Mouse (Mus musculus) stomach, embryonic 15.5 days (tissue): Measurements from ENCODE around the gene Pin1rt1. TPM values are rescaled to one million over a fixed set of nuclear protein-coding genes. Genes with fewer than 3 reads are reported as not detected.

ENCODE experiments used
- ATAC-seq: fragments of 200-750 bp; cut with Nextera tagmentation; 2 replicates; pipeline ENCODE4 v1.8.0; 2017; ENCODE audit warnings: low read depth, moderate number of reproducible peaks, moderate TSS enrichment; ENCODE audit not compliant: insufficient read depth, low FRiP score
- H3K27ac ChIP-seq: fragments of 300-500 bp; sonication (generic); 2 replicates; pipeline ENCODE4 v1.5.1; 2015; ENCODE audit warnings: mild to moderate bottlenecking, inconsistent platforms
- H3K27me3 ChIP-seq: fragments of 300-500 bp; sonication (generic); replicated peaks from 2 replicates; pipeline ENCODE4 v1.6.1; 2015; ENCODE audit warnings: inconsistent platforms
- H3K36me3 ChIP-seq: fragments of 300-500 bp; sonication (generic); 2 replicates; pipeline ENCODE4 v1.6.1; 2015; ENCODE audit warnings: inconsistent platforms
- H3K4me1 ChIP-seq: fragments of 300-500 bp; sonication (generic); 2 replicates; pipeline ENCODE4 v1.6.1; 2015; ENCODE audit warnings: inconsistent platforms
- H3K4me2 ChIP-seq: fragments of 300-500 bp; sonication (generic); 2 replicates; pipeline ENCODE4 v1.6.1; 2015; ENCODE audit warnings: mild to moderate bottlenecking, inconsistent platforms
- H3K4me3 ChIP-seq: fragments of 300-500 bp; sonication (generic); replicated peaks from 2 replicates; pipeline ENCODE4 v1.5.1; 2015; ENCODE audit warnings: inconsistent platforms
- H3K9ac ChIP-seq: fragments of 300-500 bp; sonication (generic); 2 replicates; pipeline ENCODE4 v1.6.1; 2015; ENCODE audit warnings: inconsistent platforms
- H3K9me3 ChIP-seq: fragments of 300-500 bp; sonication (generic); 2 replicates; pipeline ENCODE4 v1.6.1; 2016; ENCODE audit warnings: inconsistent platforms
- WGBS: fragments of 180-500 bp; shearing (Covaris S2); methylation state at CpG from one replicate; pipeline ENCODE4 v1.1.7; 2015; 5-methylcytosine and 5-hydroxymethylcytosine counted together
- polyA plus RNA-seq: library from polyadenylated mRNA; unstranded; fragments of >200 nt; fragmentation: Nextera tagmentation; extraction: Ambion mirVana; gene quantifications from 2 replicates; pipeline ENCODE4 v1.2.1, GENCODE M21; 2015

Gene Pin1rt1
- polyA plus RNA-seq, 1 experiment from 2014 or later, result not detected

DNA sequence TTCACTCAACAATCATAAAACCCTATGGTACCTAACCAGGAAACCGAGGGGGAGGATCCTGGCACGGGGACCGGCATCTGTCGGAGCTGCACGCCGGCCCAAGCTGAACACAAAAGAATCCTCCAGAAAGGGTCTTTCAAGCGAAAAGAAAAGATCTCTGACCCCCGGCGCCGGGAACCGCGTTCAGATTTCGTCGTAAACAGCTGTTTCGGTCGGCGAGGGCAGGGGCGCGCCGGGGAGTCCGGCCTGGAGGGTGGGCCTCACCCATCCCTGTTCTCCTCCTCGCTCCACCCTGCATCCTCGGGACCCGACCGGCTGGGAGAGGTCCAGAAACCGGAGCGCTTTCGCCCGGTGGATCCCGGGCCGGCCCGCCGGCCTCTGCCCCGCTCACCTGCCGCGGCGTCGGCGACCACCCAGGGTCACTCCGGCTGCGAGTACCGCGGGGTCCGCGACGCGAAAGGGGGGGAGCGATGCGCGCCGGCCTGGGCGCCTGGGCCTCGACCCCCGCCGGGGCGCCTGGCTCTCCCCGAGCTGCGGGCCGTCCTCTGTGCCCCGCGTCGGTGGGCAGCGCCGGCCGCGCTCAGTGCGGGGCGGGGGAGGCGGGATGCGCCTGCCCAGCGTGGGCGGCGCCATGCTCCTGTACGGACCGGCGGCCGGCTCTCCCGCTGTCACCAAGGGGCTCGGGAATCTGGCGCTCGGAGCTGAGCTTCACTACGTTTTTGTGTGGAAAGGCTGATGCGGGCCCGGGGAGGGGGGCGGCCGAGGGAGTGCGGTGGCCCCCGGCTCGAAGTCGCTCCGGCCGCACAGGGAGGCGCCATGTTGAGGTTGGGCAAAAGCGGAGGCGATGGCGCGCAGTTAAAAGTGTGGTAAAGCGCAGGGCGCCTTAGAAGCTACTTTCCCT is 4.3 kb downstream of the Pin1rt1 start, which contains the start of gene Tcp11l1:
Tcp11l1 (minus strand) TSS at position 585 of the 901 bp plus-strand sequence.
- under 1% methylated on average over 76 of the region's 99 CpGs for WGBS
- Histone ChIP-seq H3K27ac (peak within 1 kb of the TSS; percentile 74), H3K9ac (peak within 1 kb of the TSS; percentile 78), H3K4me1 (0 out of 2 replicates have a peak, but pooled peaks cover 4% of the 10 kb centered on the region), H3K4me2 (peak within 1 kb of the TSS; percentile 83), H3K4me3 (peak within 1 kb of the TSS; percentile 87), H3K9me3 (no peaks in the 10 kb centered on the region), H3K36me3 (no peaks in the 10 kb centered on the region), H3K27me3 (no peaks in the 10 kb centered on the region)
- ATAC-seq, result peak; percentile 86

DNA sequence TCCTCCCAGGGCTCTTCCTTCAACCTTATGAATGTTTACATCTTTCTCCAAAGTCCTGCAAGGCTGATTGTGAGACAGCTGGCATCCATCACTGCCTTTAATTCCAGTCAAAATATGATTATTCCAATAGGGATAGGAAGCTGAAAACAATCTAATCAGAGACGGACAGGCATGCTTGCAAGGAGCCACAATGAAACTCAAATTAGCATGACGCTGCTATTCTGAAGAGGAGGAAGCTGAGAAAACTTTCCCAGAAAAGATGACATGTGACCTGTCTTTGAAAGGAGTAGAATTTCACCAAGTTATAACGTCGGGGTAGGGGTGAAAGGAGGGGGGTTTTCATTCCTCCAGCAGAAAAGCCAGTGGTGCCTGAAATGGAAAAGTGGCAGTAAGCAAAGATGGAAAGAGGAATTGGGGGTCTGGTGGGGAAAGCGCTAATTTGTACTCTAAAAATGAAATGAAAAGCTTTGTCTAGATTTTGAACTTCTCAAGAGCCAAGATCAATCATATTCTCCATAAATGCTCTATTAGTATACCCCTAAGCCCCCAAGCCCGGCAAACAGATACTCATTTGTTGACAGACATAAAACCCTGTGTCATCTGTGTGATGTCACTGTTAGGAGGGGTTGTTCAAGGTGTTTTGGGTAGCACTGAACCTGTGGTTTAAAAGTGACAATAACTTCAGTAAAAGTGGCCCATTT is 5.4 kb downstream of the Pin1rt1 start:
- Histone ChIP-seq H3K27me3 (no peaks in the 10 kb centered on the region), H3K36me3 (no peaks in the 10 kb centered on the region), H3K27ac (no peak overlapping the region), H3K4me3 (peak overlapping the region; percentile 87; the same call in 1 of the 2 replicates), H3K9ac (no peak overlapping the region), H3K4me1 (0 out of 2 replicates have a peak, but pooled peaks cover 4% of the 10 kb centered on the region), H3K4me2 (peak overlapping the region; percentile 83), H3K9me3 (no peaks in the 10 kb centered on the region)
- ATAC-seq, result no peak
- 21% methylated on average over 6 of the region's 6 CpGs for WGBS

DNA sequence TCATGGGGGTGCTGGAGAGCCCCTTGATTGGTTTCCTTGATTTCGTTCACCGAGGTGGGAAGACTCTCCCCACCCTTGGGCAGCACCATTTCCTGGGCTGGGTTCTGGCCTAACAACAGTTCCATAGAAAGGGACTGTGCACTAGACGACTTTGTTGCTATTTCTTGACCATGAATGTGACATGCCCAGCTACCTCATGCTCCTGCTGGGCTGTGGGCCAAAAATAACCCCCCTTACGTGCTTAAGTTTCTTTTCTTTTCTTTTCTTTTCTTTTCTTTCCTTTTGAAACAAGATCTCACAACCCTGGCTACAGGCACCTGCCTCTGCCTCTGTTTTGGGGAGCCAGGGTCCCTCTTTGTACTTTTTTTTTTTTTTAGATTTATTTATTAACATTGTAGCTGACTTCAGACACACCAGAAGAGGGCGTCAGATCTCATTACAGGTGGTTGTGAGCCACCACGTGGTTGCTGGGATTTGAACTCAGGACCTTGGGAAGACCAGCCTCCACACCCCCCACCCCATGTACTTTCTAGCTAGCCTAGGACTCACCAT is 6.3 kb downstream of the Pin1rt1 start:
- Histone ChIP-seq H3K9me3 (no peaks in the 10 kb centered on the region), H3K9ac (no peak overlapping the region), H3K4me1 (0 out of 2 replicates have a peak, but pooled peaks cover 4% of the 10 kb centered on the region), H3K4me3 (no peak overlapping the region), H3K4me2 (no peak overlapping the region), H3K27me3 (no peaks in the 10 kb centered on the region), H3K36me3 (no peaks in the 10 kb centered on the region), H3K27ac (no peak overlapping the region)
- no peak for ATAC-seq
- 65% methylated on average over 6 of the region's 6 CpGs for WGBS

DNA sequence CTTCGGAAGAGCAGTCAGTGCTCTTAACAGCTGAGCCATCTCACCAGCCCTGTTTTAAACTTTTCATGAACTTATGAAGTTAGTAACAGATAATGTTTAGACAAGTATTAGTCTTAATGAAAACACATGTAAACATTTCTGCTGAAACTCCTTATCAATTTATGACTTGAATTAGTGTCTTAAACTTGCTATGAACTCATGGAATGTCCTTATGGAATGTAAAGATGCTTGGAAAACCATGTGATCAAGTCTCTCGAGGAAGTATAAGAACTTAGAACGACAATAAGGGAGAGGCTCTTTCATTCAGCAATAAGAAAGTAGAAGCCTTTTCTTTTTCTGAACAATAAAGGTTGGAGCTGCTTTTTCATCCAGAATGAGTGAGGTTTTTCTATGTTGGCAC is 11.8 kb downstream of the Pin1rt1 start:
- H3K27ac ChIP-seq, result no peak overlapping the region
- ATAC-seq, result no peak
- WGBS, result 42% methylated on average over 3 of the region's 3 CpGs

DNA sequence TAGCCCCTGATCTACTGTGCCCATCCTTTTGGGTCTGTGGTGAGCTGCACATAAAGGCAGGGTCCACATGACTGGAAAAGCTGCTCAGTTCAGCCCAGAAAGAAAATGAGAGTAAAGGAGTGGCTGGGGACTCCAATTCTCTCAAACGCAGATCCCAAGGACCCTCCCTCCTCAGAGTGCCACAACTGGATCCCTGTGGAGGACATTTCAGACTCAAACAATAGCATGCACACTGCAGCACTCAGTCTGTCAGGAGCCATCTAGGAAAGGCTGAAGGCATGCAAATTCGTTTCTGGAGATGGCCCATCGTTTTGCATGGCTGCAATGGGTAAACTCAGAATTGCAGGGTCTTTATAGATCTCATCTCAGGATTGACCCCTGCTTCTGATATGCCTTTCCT is 13.0 kb downstream of the Pin1rt1 start:
- H3K4me2 ChIP-seq, result no peak overlapping the region
- H3K27ac ChIP-seq, result no peak overlapping the region
- no peaks in the 10 kb centered on the region for H3K27me3 ChIP-seq
- H3K4me3 ChIP-seq, result no peak overlapping the region
- no peaks in the 10 kb centered on the region for H3K4me1 ChIP-seq
- no peaks in the 10 kb centered on the region for H3K9me3 ChIP-seq
- H3K36me3 ChIP-seq, result no peaks in the 10 kb centered on the region
- WGBS, result 81% methylated on average over 3 of the region's 3 CpGs
- H3K9ac ChIP-seq, result no peak overlapping the region
- ATAC-seq, result no peak

More for the DNA sequence above, 11.8 kb downstream of the Pin1rt1 start:
- Histone ChIP-seq H3K4me1 (no peaks in the 10 kb centered on the region), H3K9me3 (no peaks in the 10 kb centered on the region), H3K4me3 (no peak overlapping the region), H3K36me3 (no peaks in the 10 kb centered on the region), H3K9ac (no peak overlapping the region), H3K27me3 (no peaks in the 10 kb centered on the region), H3K4me2 (no peak overlapping the region)

DNA sequence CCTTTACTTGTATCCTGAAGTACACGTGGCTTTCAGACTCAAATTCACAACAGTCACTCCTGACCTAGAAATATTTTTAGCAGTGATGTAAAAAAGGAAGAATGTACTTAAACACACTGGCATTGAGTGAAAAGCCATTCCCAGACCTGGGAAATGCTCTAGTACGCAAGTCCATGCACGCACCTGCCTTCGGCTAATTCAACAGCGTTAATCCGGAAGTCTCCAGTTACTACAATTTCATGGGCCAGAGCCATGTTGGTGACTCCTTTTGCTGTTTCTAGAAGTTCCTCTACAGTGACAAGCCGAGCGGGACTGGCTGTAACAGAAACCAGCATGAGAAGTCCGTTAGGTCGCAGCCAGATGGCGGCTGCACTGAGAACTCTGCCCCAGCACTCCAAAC is 16.5 kb downstream of the Pin1rt1 start:
- H3K9ac ChIP-seq, result no peak overlapping the region
- no peaks in the 10 kb centered on the region for H3K9me3 ChIP-seq
- H3K27ac ChIP-seq, result no peak overlapping the region
- no peaks in the 10 kb centered on the region for H3K27me3 ChIP-seq
- no peak overlapping the region for H3K4me2 ChIP-seq
- no peaks in the 10 kb centered on the region for H3K36me3 ChIP-seq
- H3K4me1 ChIP-seq, result no peaks in the 10 kb centered on the region
- ATAC-seq, result no peak
- H3K4me3 ChIP-seq, result no peak overlapping the region
- WGBS, result 79% methylated on average over 11 of the region's 11 CpGs

DNA sequence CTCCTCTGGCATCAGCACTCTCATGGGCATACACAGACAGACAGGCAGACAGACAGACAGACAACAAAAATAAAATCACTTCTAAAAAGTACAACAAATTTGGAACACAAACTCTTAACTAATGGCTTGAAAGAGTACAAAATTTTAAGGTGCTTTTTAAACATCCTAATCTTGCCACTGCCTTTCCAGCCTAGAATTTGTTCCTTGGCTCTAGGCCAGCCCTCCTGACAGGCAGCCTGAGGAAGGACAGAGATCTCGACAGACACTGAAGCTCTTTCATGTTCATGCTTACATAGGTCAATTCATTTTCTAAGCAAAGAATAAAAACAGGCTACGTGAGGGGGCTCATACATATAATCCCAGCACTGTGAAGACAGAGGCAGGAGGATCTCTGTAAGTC is 23.6 kb downstream of the Pin1rt1 start:
- no peak for ATAC-seq
- Histone ChIP-seq H3K27me3 (no peaks in the 10 kb centered on the region), H3K36me3 (no peaks in the 10 kb centered on the region), H3K4me2 (no peak overlapping the region), H3K27ac (no peak overlapping the region), H3K4me3 (no peak overlapping the region), H3K4me1 (no peaks in the 10 kb centered on the region), H3K9ac (no peak overlapping the region), H3K9me3 (no peaks in the 10 kb centered on the region)
- 47% methylated on average over 2 of the region's 2 CpGs for WGBS

DNA sequence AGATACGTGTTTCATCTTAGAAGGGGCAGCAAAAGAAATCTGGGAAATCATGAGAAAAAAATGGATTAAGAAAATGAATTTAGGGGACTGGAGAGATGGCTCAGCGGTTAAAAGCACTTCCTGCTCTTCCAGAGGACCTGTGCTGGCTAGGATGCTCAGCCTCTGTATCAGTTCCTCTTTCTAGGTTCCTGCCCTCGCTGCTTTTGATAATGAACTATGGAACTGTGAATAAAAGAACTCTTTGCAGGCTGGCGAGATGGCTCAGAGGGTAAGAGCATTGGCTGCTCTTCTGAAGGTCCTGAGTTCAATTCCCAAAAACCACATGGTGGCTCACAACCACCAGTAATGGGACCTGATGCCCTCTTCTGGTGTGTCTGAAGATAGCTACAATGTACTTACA is 25.5 kb downstream of the Pin1rt1 start:
- Histone ChIP-seq H3K4me2 (no peak overlapping the region), H3K27me3 (no peaks in the 10 kb centered on the region), H3K9ac (no peak overlapping the region), H3K4me1 (no peaks in the 10 kb centered on the region), H3K9me3 (no peaks in the 10 kb centered on the region), H3K27ac (no peak overlapping the region), H3K36me3 (no peaks in the 10 kb centered on the region), H3K4me3 (no peak overlapping the region)
- WGBS, result 74% methylated on average over 4 of the region's 4 CpGs
- ATAC-seq, result no peak

DNA sequence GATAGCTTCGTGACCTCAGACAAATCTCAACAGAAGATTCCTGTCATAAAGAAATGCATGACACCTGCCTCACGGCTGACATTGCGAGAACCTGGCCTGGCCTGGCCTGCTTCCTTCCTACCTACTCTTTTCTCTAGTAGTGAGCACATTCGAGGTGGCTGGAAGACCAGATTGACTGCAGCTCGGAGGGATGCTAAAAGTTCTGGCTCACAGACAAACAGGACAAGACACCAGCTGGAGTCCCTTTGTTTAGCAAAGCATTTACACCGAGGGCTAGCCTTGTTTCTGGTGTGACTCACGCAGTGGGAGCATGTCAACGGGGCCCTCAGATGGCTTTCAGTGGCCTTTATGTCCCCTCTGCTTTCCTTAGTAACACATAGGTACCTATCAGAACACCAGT is 27.5 kb downstream of the Pin1rt1 start:
- H3K4me1 ChIP-seq, result no peaks in the 10 kb centered on the region
- 72% methylated on average over 8 of the region's 8 CpGs for WGBS
- H3K9me3 ChIP-seq, result no peaks in the 10 kb centered on the region
- H3K4me3 ChIP-seq, result no peak overlapping the region
- H3K27me3 ChIP-seq, result no peaks in the 10 kb centered on the region
- H3K27ac ChIP-seq, result no peak overlapping the region
- H3K9ac ChIP-seq, result no peak overlapping the region
- H3K36me3 ChIP-seq, result no peaks in the 10 kb centered on the region
- no peak overlapping the region for H3K4me2 ChIP-seq
- no peak for ATAC-seq

DNA sequence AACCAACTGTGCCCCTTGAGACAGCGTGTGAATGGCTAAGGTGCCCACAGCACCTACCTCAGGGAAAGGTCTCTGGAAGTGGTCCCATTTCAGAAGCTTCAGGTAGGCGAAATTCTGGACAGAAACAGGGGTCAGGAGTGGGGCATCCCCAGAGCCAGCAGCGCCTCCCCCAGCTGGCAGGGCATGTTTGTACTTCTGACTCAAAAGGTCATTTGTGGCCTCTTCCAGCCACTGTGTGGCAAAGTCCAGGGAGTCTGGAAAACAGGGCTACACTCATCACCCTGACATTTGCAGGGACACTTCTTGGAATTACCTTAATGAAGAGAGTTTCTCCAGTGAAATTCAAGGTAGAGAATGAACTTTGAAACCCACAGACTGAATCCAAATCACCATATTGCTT is 27.9 kb downstream of the Pin1rt1 start:
- H3K9me3 ChIP-seq, result no peaks in the 10 kb centered on the region
- no peak for ATAC-seq
- H3K4me2 ChIP-seq, result no peak overlapping the region
- no peak overlapping the region for H3K4me3 ChIP-seq
- no peak overlapping the region for H3K27ac ChIP-seq
- no peaks in the 10 kb centered on the region for H3K4me1 ChIP-seq
- H3K27me3 ChIP-seq, result no peaks in the 10 kb centered on the region
- 75% methylated on average over 3 of the region's 3 CpGs for WGBS
- H3K9ac ChIP-seq, result no peak overlapping the region
- no peaks in the 10 kb centered on the region for H3K36me3 ChIP-seq

DNA sequence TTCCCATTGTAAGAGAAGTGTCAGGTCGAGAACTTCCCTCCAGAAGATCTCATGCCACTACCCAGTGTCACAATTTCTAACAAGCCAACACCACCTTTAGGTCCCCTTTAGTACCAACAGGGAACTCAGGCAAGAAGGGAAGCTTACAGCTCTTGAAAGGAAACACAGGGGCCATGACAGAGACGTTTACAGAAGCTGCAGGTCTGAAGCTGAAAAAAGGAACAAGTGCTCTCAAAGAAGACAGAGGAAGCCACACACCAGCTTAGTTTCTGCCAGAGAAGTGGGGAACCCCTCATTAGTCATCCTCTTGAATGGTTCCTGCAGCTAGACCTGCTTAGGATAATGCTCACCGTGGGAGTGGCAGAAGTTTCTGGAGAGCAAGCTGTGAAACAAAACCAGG is 28.9 kb downstream of the Pin1rt1 start:
- Histone ChIP-seq H3K9ac (no peak overlapping the region), H3K4me2 (no peak overlapping the region), H3K36me3 (no peaks in the 10 kb centered on the region), H3K4me1 (no peaks in the 10 kb centered on the region), H3K9me3 (no peaks in the 10 kb centered on the region), H3K4me3 (no peak overlapping the region), H3K27ac (no peak overlapping the region), H3K27me3 (no peaks in the 10 kb centered on the region)
- WGBS, result 59% methylated on average over 3 of the region's 3 CpGs
- no peak for ATAC-seq

DNA sequence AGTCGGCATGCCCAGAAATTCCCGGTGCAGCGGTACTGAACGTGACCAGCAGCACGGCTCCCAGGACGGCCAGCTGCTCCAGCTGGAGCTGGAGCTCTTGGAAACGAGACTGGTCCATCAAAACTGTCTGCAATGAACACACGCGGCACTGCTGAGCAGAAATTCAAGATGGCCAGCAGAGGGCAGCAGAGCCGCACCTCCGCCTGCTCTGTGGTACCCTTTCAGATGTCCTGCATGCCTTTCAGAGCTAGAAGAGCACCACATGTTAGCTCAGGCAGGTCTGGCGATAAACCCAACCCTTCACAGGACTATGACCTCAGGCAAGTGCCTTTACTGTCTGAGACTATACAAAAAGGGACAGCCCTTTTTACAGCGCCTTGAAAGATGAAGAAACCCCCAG is 30.8 kb downstream of the Pin1rt1 start:
- Histone ChIP-seq H3K4me1 (no peaks in the 10 kb centered on the region), H3K27ac (no peak overlapping the region), H3K36me3 (peaks cover 4% of the 10 kb centered on the region; the same call in 1 of the 2 replicates), H3K9ac (no peak overlapping the region), H3K4me3 (no peak overlapping the region), H3K4me2 (no peak overlapping the region), H3K9me3 (no peaks in the 10 kb centered on the region), H3K27me3 (no peaks in the 10 kb centered on the region)
- ATAC-seq, result peak; percentile 81
- 5% methylated on average over 13 of the region's 13 CpGs for WGBS
